Comparison of ENCODE assay signal across 8 mouse cellular contexts in the genomic region with DNA sequence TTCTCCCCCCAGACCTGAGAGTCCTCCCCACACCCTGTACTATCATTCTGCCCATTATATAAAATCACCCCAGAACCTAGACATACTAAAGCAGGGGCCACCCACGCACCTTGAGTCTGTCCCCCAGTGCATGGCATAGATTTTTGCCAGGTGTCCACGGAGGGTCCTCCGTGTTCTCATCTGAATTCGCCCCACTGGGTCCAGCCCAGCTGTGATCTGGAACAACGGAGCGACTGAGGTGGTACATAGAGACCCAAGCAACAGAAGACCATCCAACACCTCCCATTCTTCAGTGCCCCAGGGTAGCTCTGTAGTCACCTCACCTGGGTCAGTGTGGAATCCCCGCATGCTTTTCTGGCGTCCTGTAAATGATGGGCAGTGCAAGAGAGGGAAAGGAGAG. TPM values are rescaled to one million over a fixed set of nuclear protein-coding genes. Genes with fewer than 3 reads are reported as not detected.
DNase-seq lines count a peak whose midpoint lies in the region; ATAC-seq lines count a peak whose summit lies in the region.

No protein-coding gene starts in this region.

- H3K36me3 ChIP-seq in kidney, embryonic 16.5 days (ENCODE audit: insufficient read depth, low read length): peaks cover 46% of the 10 kb centered on the region
- peaks cover 19% of the 10 kb centered on the region for H3K36me3 ChIP-seq in embryonic facial prominence, embryonic 11.5 days (replicated peaks; ENCODE audit: control insufficient read depth, insufficient read depth, low read depth, low read length)
- H3K36me3 ChIP-seq in hindbrain, embryonic 16.5 days (ENCODE audit: control insufficient read depth, insufficient read depth, low read length): peaks cover 27% of the 10 kb centered on the region
- H3K36me3 ChIP-seq in midbrain, embryonic 15.5 days (replicated peaks): peaks cover 45% of the 10 kb centered on the region

- H3K4me3 ChIP-seq in kidney, embryonic 16.5 days (ENCODE audit: low read length): peak overlapping the region; percentile 68
- H3K4me3 ChIP-seq in embryonic facial prominence, embryonic 11.5 days (ENCODE audit: low read depth, low read length): peak overlapping the region; percentile 84
- H3K4me3 ChIP-seq in hindbrain, embryonic 16.5 days (ENCODE audit: low read length): peak overlapping the region; percentile 94
- peak overlapping the region; percentile 73 for H3K4me3 ChIP-seq in midbrain, embryonic 15.5 days

- WGBS in kidney, embryonic 16.5 days: 64% methylated on average over 8 of the region's 8 CpGs
- 76% methylated on average over 8 of the region's 8 CpGs for WGBS in embryonic facial prominence, embryonic 11.5 days
- WGBS in hindbrain, embryonic 16.5 days: 53% methylated on average over 8 of the region's 8 CpGs
- 61% methylated on average over 8 of the region's 8 CpGs for WGBS in midbrain, embryonic 15.5 days

- H3K27me3 ChIP-seq in kidney, embryonic 16.5 days (ENCODE audit: insufficient read depth, low read length): no peaks in the 10 kb centered on the region
- H3K27me3 ChIP-seq in embryonic facial prominence, embryonic 11.5 days (ENCODE audit: control insufficient read depth, insufficient read depth, low read length): no peaks in the 10 kb centered on the region
- no peaks in the 10 kb centered on the region for H3K27me3 ChIP-seq in hindbrain, embryonic 16.5 days (replicated peaks; ENCODE audit: control insufficient read depth, insufficient read depth, low read length)
- no peaks in the 10 kb centered on the region for H3K27me3 ChIP-seq in midbrain, embryonic 15.5 days (replicated peaks)

- H3K9me3 ChIP-seq in kidney, embryonic 16.5 days (ENCODE audit: low read length): no peaks in the 10 kb centered on the region
- H3K9me3 ChIP-seq in embryonic facial prominence, embryonic 11.5 days (replicated peaks; ENCODE audit: control insufficient read depth, low read length): no peaks in the 10 kb centered on the region
- no peaks in the 10 kb centered on the region for H3K9me3 ChIP-seq in hindbrain, embryonic 16.5 days (ENCODE audit: control insufficient read depth, low read length)
- no peaks in the 10 kb centered on the region for H3K9me3 ChIP-seq in midbrain, embryonic 15.5 days

- H3K9ac ChIP-seq in kidney, embryonic 16.5 days (replicated peaks; ENCODE audit: low read length): peak overlapping the region; percentile 89
- H3K9ac ChIP-seq in embryonic facial prominence, embryonic 11.5 days (replicated peaks; ENCODE audit: low read length): peak overlapping the region; percentile 87; the same call in 1 of the 2 replicates
- peak overlapping the region; percentile 98 for H3K9ac ChIP-seq in hindbrain, embryonic 16.5 days (ENCODE audit: low read depth, low read length)
- peak overlapping the region; percentile 79 for H3K9ac ChIP-seq in midbrain, embryonic 15.5 days

- H3K4me1 ChIP-seq in kidney, embryonic 16.5 days (ENCODE audit: insufficient read depth, low read length): peaks cover 15% of the 10 kb centered on the region
- peaks cover 3% of the 10 kb centered on the region; the same call in 1 of the 2 replicates for H3K4me1 ChIP-seq in embryonic facial prominence, embryonic 11.5 days (ENCODE audit: control insufficient read depth, insufficient read depth, low read length)
- peaks cover 28% of the 10 kb centered on the region for H3K4me1 ChIP-seq in hindbrain, embryonic 16.5 days (ENCODE audit: control insufficient read depth, insufficient read depth, low read depth, low read length)
- H3K4me1 ChIP-seq in midbrain, embryonic 15.5 days: peaks cover 37% of the 10 kb centered on the region

- H3K4me2 ChIP-seq in kidney, embryonic 16.5 days (replicated peaks; ENCODE audit: low read depth, low read length): peak overlapping the region; percentile 93
- peak overlapping the region; percentile 89 for H3K4me2 ChIP-seq in embryonic facial prominence, embryonic 11.5 days (ENCODE audit: low read depth, low read length)
- peak overlapping the region; percentile 69 for H3K4me2 ChIP-seq in hindbrain, embryonic 16.5 days (ENCODE audit: low read length)
- H3K4me2 ChIP-seq in midbrain, embryonic 15.5 days: peak overlapping the region; percentile 87

- peak overlapping the region; percentile 94; the same call in 1 of the 2 replicates for H3K27ac ChIP-seq in kidney, embryonic 16.5 days (ENCODE audit: low read length)
- peak overlapping the region; percentile 84; the same call in 1 of the 2 replicates for H3K27ac ChIP-seq in embryonic facial prominence, embryonic 11.5 days (replicated peaks; ENCODE audit: low read depth, low read length)
- H3K27ac ChIP-seq in hindbrain, embryonic 16.5 days (ENCODE audit: low read depth, low read length): peak overlapping the region; percentile 97
- H3K27ac ChIP-seq in midbrain, embryonic 15.5 days: peak overlapping the region; percentile 94

- ATAC-seq in kidney, embryonic 16.5 days (ENCODE audit: low FRiP score, low TSS enrichment): no peak
- no peak for ATAC-seq in embryonic facial prominence, embryonic 11.5 days (replicated peaks; ENCODE audit: insufficient number of reproducible peaks, low FRiP score, low TSS enrichment, low read depth)
- no peak for ATAC-seq in hindbrain, embryonic 16.5 days
- ATAC-seq in midbrain, embryonic 15.5 days (replicated peaks): no peak

- no peak for DNase-seq in kidney, postnatal 14 days
- DNase-seq in embryonic facial prominence, embryonic 11.5 days (ENCODE audit: low spot score): no peak
- no peak for DNase-seq in layer of hippocampus, adult 18-20 months (ENCODE audit: low spot score in 2 of 2)
- no peak for DNase-seq in right cerebral cortex, adult 18-20 months
- DNase-seq in adrenal gland, postnatal 36 days: no peak

RNA-seq across cellular contexts. Expression of a gene that starts 3.0 kb away (rescaled TPM):
- 0.24 and 0.36 TPM in 2 replicates for polyA plus RNA-seq in kidney, embryonic 16.5 days (2015; fragmentation: Nextera tagmentation; extraction: Ambion mirVana)
- 0.63 and 0.95 TPM in 2 replicates for polyA plus RNA-seq in embryonic facial prominence, embryonic 11.5 days (2014; fragmentation: Nextera tagmentation; extraction: Ambion mirVana)
- not detected in 2 replicates for polyA plus RNA-seq in hindbrain, embryonic 16.5 days (2015; fragmentation: Nextera tagmentation; extraction: Ambion mirVana)
- polyA plus RNA-seq in midbrain, embryonic 15.5 days (2015; fragmentation: Nextera tagmentation; extraction: Ambion mirVana): not detected in 2 replicates
- not detected for total RNA-seq in layer of hippocampus, adult 18-20 months (2021)
- not detected for total RNA-seq in adrenal gland, postnatal 36 days (2021)

RNA-seq across cellular contexts. Expression of a gene that starts 3.2 kb away (rescaled TPM):
- polyA plus RNA-seq in kidney, embryonic 16.5 days (2015; fragmentation: Nextera tagmentation; extraction: Ambion mirVana): 358 and 388 TPM in 2 replicates
- polyA plus RNA-seq in embryonic facial prominence, embryonic 11.5 days (2014; fragmentation: Nextera tagmentation; extraction: Ambion mirVana): 352 and 367 TPM in 2 replicates
- polyA plus RNA-seq in hindbrain, embryonic 16.5 days (2015; fragmentation: Nextera tagmentation; extraction: Ambion mirVana): 519 and 521 TPM in 2 replicates
- polyA plus RNA-seq in midbrain, embryonic 15.5 days (2015; fragmentation: Nextera tagmentation; extraction: Ambion mirVana): 525 and 570 TPM in 2 replicates
- total RNA-seq in layer of hippocampus, adult 18-20 months (2021): 100 to 1,000 TPM; 573 to 580 TPM
- total RNA-seq in adrenal gland, postnatal 36 days (2021): 100 to 1,000 TPM; 544 to 638 TPM

RNA-seq across cellular contexts. Expression of a gene that starts 11.7 kb away (rescaled TPM):
- 11.9 and 12.2 TPM in 2 replicates for polyA plus RNA-seq in kidney, embryonic 16.5 days (2015; fragmentation: Nextera tagmentation; extraction: Ambion mirVana)
- 8.5 and 8.7 TPM in 2 replicates for polyA plus RNA-seq in embryonic facial prominence, embryonic 11.5 days (2014; fragmentation: Nextera tagmentation; extraction: Ambion mirVana)
- 11.8 and 16.3 TPM in 2 replicates for polyA plus RNA-seq in hindbrain, embryonic 16.5 days (2015; fragmentation: Nextera tagmentation; extraction: Ambion mirVana)
- polyA plus RNA-seq in midbrain, embryonic 15.5 days (2015; fragmentation: Nextera tagmentation; extraction: Ambion mirVana): 20.2 and 23.5 TPM in 2 replicates
- total RNA-seq in layer of hippocampus, adult 18-20 months (2021): 10 to 100 TPM; 64.1 to 65.4 TPM
- total RNA-seq in adrenal gland, postnatal 36 days (2021): 10 to 100 TPM; 32.0 to 32.8 TPM

RNA-seq across cellular contexts. Expression of a gene that starts 23.2 kb away (rescaled TPM):
- 0.40 and 0.96 TPM in 2 replicates for polyA plus RNA-seq in kidney, embryonic 16.5 days (2015; fragmentation: Nextera tagmentation; extraction: Ambion mirVana)
- polyA plus RNA-seq in embryonic facial prominence, embryonic 11.5 days (2014; fragmentation: Nextera tagmentation; extraction: Ambion mirVana): 6.5 and 9.3 TPM in 2 replicates
- 268 and 271 TPM in 2 replicates for polyA plus RNA-seq in hindbrain, embryonic 16.5 days (2015; fragmentation: Nextera tagmentation; extraction: Ambion mirVana)
- 339 and 342 TPM in 2 replicates for polyA plus RNA-seq in midbrain, embryonic 15.5 days (2015; fragmentation: Nextera tagmentation; extraction: Ambion mirVana)
- 100 to 1,000 TPM; 118 to 136 TPM for total RNA-seq in layer of hippocampus, adult 18-20 months (2021)
- 1 to 10 TPM; 2.6 to 3.3 TPM for total RNA-seq in adrenal gland, postnatal 36 days (2021)

RNA-seq across cellular contexts. Expression of a gene that starts 27.8 kb away (rescaled TPM):
- polyA plus RNA-seq in kidney, embryonic 16.5 days (2015; fragmentation: Nextera tagmentation; extraction: Ambion mirVana): 51.2 and 53.0 TPM in 2 replicates
- 54.0 and 55.9 TPM in 2 replicates for polyA plus RNA-seq in embryonic facial prominence, embryonic 11.5 days (2014; fragmentation: Nextera tagmentation; extraction: Ambion mirVana)
- polyA plus RNA-seq in hindbrain, embryonic 16.5 days (2015; fragmentation: Nextera tagmentation; extraction: Ambion mirVana): 79.3 and 87.0 TPM in 2 replicates
- polyA plus RNA-seq in midbrain, embryonic 15.5 days (2015; fragmentation: Nextera tagmentation; extraction: Ambion mirVana): 77.7 and 82.1 TPM in 2 replicates
- total RNA-seq in layer of hippocampus, adult 18-20 months (2021): 10 to 100 TPM; 33.2 to 34.6 TPM
- 10 to 100 TPM; 25.6 to 27.0 TPM for total RNA-seq in adrenal gland, postnatal 36 days (2021)
